Mouse (Mus musculus) limb, embryonic 15.5 days (tissue): Measurements from ENCODE around the gene Bbs10. TPM values are rescaled to one million over a fixed set of nuclear protein-coding genes. Genes with fewer than 3 reads are reported as not detected.

ENCODE experiments used
- ATAC-seq: fragments of 200-750 bp; cut with Nextera tagmentation; 2 replicates; pipeline ENCODE4 v1.8.0; 2017; ENCODE audit warnings: low read depth, moderate TSS enrichment; ENCODE audit not compliant: insufficient number of reproducible peaks, low FRiP score, low TSS enrichment
- H3K27ac ChIP-seq: fragments of 300-500 bp; sonication (generic); 2 replicates; pipeline ENCODE4 v1.5.1; 2015; ENCODE audit warnings: moderate library complexity, mild to moderate bottlenecking, inconsistent platforms
- H3K27me3 ChIP-seq: fragments of 300-500 bp; sonication (generic); 2 replicates; pipeline ENCODE4 v1.6.1; 2015; ENCODE audit warnings: inconsistent platforms
- H3K36me3 ChIP-seq: fragments of 300-500 bp; sonication (generic); 2 replicates; pipeline ENCODE4 v1.6.1; 2015; ENCODE audit warnings: inconsistent platforms
- H3K4me1 ChIP-seq: fragments of 300-500 bp; sonication (generic); 2 replicates; pipeline ENCODE4 v1.6.1; 2015; ENCODE audit warnings: inconsistent platforms
- H3K4me2 ChIP-seq: fragments of 300-500 bp; sonication (generic); 2 replicates; pipeline ENCODE4 v1.6.1; 2015; ENCODE audit warnings: mild to moderate bottlenecking, inconsistent platforms
- H3K4me3 ChIP-seq: fragments of 300-500 bp; sonication (generic); 2 replicates; pipeline ENCODE4 v1.5.1; 2015; ENCODE audit warnings: mild to moderate bottlenecking, inconsistent platforms
- H3K9ac ChIP-seq: fragments of 300-500 bp; sonication (generic); 2 replicates; pipeline ENCODE4 v1.6.1; 2015; ENCODE audit warnings: inconsistent platforms
- H3K9me3 ChIP-seq: fragments of 300-500 bp; sonication (generic); 2 replicates; pipeline ENCODE4 v1.6.1; 2016; ENCODE audit warnings: inconsistent platforms
- WGBS: fragments of 180-500 bp; shearing (Covaris S2); methylation state at CpG from one replicate; pipeline ENCODE4 v1.1.7; 2015; 5-methylcytosine and 5-hydroxymethylcytosine counted together
- polyA plus RNA-seq: library from polyadenylated mRNA; unstranded; fragments of >200 nt; fragmentation: Nextera tagmentation; extraction: Ambion mirVana; gene quantifications from 2 replicates; pipeline ENCODE4 v1.2.1, GENCODE M21; 2015

Bbs10 gene
- 4.0 TPM in 2 replicates for polyA plus RNA-seq

DNA sequence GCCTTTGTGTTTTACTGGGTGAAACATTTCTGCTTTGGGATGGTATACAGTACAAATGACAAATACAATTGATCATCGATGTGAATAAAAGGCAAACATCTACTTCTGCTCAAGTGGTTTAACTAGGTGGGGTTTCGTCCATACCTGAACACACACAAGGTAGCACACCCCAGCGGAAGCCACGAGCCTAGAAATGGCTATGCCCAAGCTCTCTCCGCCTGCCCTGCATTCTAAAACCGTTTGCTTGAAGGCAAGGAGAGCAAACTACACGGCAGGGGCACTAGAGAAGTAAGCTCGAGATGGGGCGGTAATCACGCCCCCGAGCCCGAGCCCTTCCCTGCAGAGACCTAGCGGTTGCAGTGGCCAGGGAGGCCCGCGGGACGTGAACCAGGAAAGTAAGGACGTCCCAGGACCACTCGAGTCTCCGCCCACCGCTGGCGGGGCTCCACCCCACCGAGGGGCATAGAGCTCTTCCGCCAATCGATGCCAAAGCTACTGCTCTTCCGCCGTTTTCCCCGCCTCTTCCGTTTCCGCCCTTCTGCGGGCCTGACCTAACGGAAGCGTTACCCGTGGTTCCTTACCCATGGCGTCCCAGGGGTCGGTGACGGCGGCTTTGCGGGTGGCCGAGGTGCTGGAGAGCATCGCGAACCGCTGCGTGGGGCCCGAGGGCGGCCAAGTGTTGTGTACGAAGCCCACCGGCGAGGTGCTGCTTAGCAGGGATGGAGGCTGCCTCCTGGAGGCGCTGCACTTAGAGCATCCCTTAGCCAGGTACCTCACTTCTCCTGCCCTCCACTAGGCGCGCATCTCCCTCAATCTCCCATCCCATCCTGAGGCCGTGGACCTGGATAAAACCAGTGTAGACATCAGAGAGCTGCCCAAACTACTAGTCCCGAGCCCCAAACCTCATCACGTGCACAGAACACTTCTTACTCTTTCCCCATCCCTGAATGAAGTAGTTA, at the start of gene Bbs10:
Bbs10 (plus strand) TSS at position 540 of the 959 bp plus-strand sequence.
- 1% methylated on average over 54 of the region's 54 CpGs for WGBS
- Histone ChIP-seq H3K36me3 (no peaks in the 10 kb centered on the region), H3K9me3 (no peaks in the 10 kb centered on the region), H3K9ac (peak within 1 kb of the TSS; percentile 69), H3K4me2 (peak within 1 kb of the TSS; percentile 71), H3K4me1 (peaks cover 4% of the 10 kb centered on the region; the same call in 1 of the 2 replicates), H3K27ac (peak within 1 kb of the TSS; percentile 88), H3K4me3 (peak within 1 kb of the TSS; percentile 69), H3K27me3 (no peaks in the 10 kb centered on the region)
- ATAC-seq = peak; percentile 98

- WGBS = 85% methylated on average over 4 of the region's 4 CpGs
- H3K4me3 ChIP-seq = no peak overlapping the region
- no peaks in the 10 kb centered on the region for H3K9me3 ChIP-seq
- no peaks in the 10 kb centered on the region for H3K4me1 ChIP-seq
- no peaks in the 10 kb centered on the region for H3K36me3 ChIP-seq
- no peak for ATAC-seq
- no peak overlapping the region for H3K9ac ChIP-seq
- no peak overlapping the region for H3K27ac ChIP-seq
- H3K4me2 ChIP-seq = no peak overlapping the region
- H3K27me3 ChIP-seq = no peaks in the 10 kb centered on the region
Measured at GRCm38 (mm10) chr10:111250192-111250591, 48.3 kb upstream of the Bbs10 start.

- 68% methylated on average over 5 of the region's 5 CpGs for WGBS
- H3K36me3 ChIP-seq = no peaks in the 10 kb centered on the region
- no peak for ATAC-seq
- H3K27ac ChIP-seq = no peak overlapping the region
- no peaks in the 10 kb centered on the region for H3K9me3 ChIP-seq
- no peak overlapping the region for H3K4me2 ChIP-seq
- no peaks in the 10 kb centered on the region for H3K27me3 ChIP-seq
- H3K4me3 ChIP-seq = no peak overlapping the region
- no peak overlapping the region for H3K9ac ChIP-seq
- no peaks in the 10 kb centered on the region for H3K4me1 ChIP-seq
Measured at GRCm38 (mm10) chr10:111251666-111252065, 46.8 kb upstream of the Bbs10 start.

GRCm38 (mm10) chr10:111255228-111255627, 43.3 kb upstream of the Bbs10 start:
- no peak overlapping the region for H3K27ac ChIP-seq
- 88% methylated on average over 6 of the region's 6 CpGs for WGBS
- no peaks in the 10 kb centered on the region for H3K4me1 ChIP-seq
- no peaks in the 10 kb centered on the region for H3K27me3 ChIP-seq
- H3K4me3 ChIP-seq = no peak overlapping the region
- H3K36me3 ChIP-seq = no peaks in the 10 kb centered on the region
- H3K9me3 ChIP-seq = no peaks in the 10 kb centered on the region
- no peak for ATAC-seq
- H3K9ac ChIP-seq = no peak overlapping the region
- H3K4me2 ChIP-seq = no peak overlapping the region

- Histone ChIP-seq H3K4me1 (no peaks in the 10 kb centered on the region), H3K9ac (no peak overlapping the region), H3K4me2 (no peak overlapping the region), H3K36me3 (no peaks in the 10 kb centered on the region), H3K9me3 (no peaks in the 10 kb centered on the region), H3K4me3 (no peak overlapping the region), H3K27me3 (no peaks in the 10 kb centered on the region), H3K27ac (no peak overlapping the region)
- no peak for ATAC-seq
- 86% methylated on average over 3 of the region's 3 CpGs for WGBS
Measured at GRCm38 (mm10) chr10:111256156-111256555, 42.3 kb upstream of the Bbs10 start.

GRCm38 (mm10) chr10:111257358-111257757, 41.1 kb upstream of the Bbs10 start:
- H3K27me3 ChIP-seq = no peaks in the 10 kb centered on the region
- no peaks in the 10 kb centered on the region for H3K36me3 ChIP-seq
- no peak overlapping the region for H3K9ac ChIP-seq
- no peaks in the 10 kb centered on the region for H3K9me3 ChIP-seq
- H3K4me3 ChIP-seq = no peak overlapping the region
- 89% methylated on average over 3 of the region's 3 CpGs for WGBS
- H3K4me2 ChIP-seq = no peak overlapping the region
- no peaks in the 10 kb centered on the region for H3K4me1 ChIP-seq
- H3K27ac ChIP-seq = no peak overlapping the region
- no peak for ATAC-seq

- WGBS = 79% methylated on average over 3 of the region's 3 CpGs
- ATAC-seq = no peak
- no peaks in the 10 kb centered on the region for H3K27me3 ChIP-seq
Measured at GRCm38 (mm10) chr10:111258256-111258655, 40.2 kb upstream of the Bbs10 start.

GRCm38 (mm10) chr10:111271687-111272086, 26.8 kb upstream of the Bbs10 start:
- 88% methylated on average over 15 of the region's 15 CpGs for WGBS
- no peaks in the 10 kb centered on the region for H3K9me3 ChIP-seq
- peaks cover 49% of the 10 kb centered on the region for H3K36me3 ChIP-seq
- H3K4me2 ChIP-seq = no peak overlapping the region
- H3K4me1 ChIP-seq = no peaks in the 10 kb centered on the region
- H3K27ac ChIP-seq = no peak overlapping the region
- H3K27me3 ChIP-seq = no peaks in the 10 kb centered on the region
- no peak overlapping the region for H3K4me3 ChIP-seq
- ATAC-seq = no peak
- H3K9ac ChIP-seq = no peak overlapping the region

More at GRCm38 (mm10) chr10:111258256-111258655, 40.2 kb upstream of the Bbs10 start:
- no peak overlapping the region for H3K4me2 ChIP-seq
- H3K9me3 ChIP-seq = no peaks in the 10 kb centered on the region
- H3K36me3 ChIP-seq = no peaks in the 10 kb centered on the region
- H3K4me3 ChIP-seq = no peak overlapping the region
- H3K9ac ChIP-seq = no peak overlapping the region
- no peaks in the 10 kb centered on the region for H3K4me1 ChIP-seq
- H3K27ac ChIP-seq = no peak overlapping the region

DNA sequence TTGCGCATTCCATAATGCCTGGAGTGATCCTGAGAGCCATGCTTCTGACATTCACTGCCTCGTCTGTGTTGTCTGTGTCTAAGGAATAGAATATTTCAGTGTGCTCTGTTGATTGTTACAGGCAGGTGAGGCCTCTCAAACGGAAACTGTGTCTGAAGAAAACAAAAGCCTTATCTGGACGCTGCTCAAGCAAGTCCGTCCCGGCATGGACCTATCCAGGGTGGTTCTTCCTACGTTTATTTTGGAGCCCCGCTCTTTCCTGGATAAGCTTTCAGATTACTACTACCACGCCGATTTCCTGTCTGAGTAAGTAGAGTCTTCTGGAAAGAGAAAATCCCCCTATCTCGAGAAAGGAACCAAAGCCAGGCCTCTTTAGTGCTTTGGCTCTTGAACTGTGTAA, 25.6 kb upstream of the Bbs10 start:
- ATAC-seq = no peak

GRCm38 (mm10) chr10:111273463-111274088, 24.9 kb upstream of the Bbs10 start:
- Histone ChIP-seq H3K4me2 (no peak overlapping the region), H3K4me3 (no peak overlapping the region), H3K27me3 (no peaks in the 10 kb centered on the region), H3K36me3 (peaks cover 60% of the 10 kb centered on the region), H3K9ac (no peak overlapping the region), H3K9me3 (no peaks in the 10 kb centered on the region), H3K27ac (no peak overlapping the region), H3K4me1 (no peaks in the 10 kb centered on the region)
- WGBS = 68% methylated on average over 5 of the region's 5 CpGs
- no peak for ATAC-seq

More for the DNA sequence above, 25.6 kb upstream of the Bbs10 start:
- Histone ChIP-seq H3K4me3 (no peak overlapping the region), H3K27me3 (no peaks in the 10 kb centered on the region), H3K36me3 (peaks cover 58% of the 10 kb centered on the region), H3K9me3 (no peaks in the 10 kb centered on the region), H3K9ac (no peak overlapping the region), H3K4me1 (no peaks in the 10 kb centered on the region), H3K27ac (no peak overlapping the region), H3K4me2 (no peak overlapping the region)
- 83% methylated on average over 11 of the region's 11 CpGs for WGBS

- Histone ChIP-seq H3K27me3 (no peaks in the 10 kb centered on the region), H3K36me3 (peaks cover 56% of the 10 kb centered on the region), H3K4me3 (no peak overlapping the region), H3K9ac (no peak overlapping the region), H3K4me2 (no peak overlapping the region), H3K9me3 (no peaks in the 10 kb centered on the region), H3K4me1 (no peaks in the 10 kb centered on the region), H3K27ac (no peak overlapping the region)
- ATAC-seq = no peak
- 93% methylated on average over 2 of the region's 2 CpGs for WGBS
Measured at GRCm38 (mm10) chr10:111275822-111276221, 22.7 kb upstream of the Bbs10 start.

- no peaks in the 10 kb centered on the region for H3K27me3 ChIP-seq
- no peak overlapping the region for H3K9ac ChIP-seq
- peak overlapping the region; percentile 69 for H3K4me3 ChIP-seq
- ATAC-seq = no peak
- 0 out of 2 replicates have a peak, but pooled peaks cover 2% of the 10 kb centered on the region for H3K36me3 ChIP-seq
- peaks cover 4% of the 10 kb centered on the region; the same call in 1 of the 2 replicates for H3K4me1 ChIP-seq
- H3K9me3 ChIP-seq = no peaks in the 10 kb centered on the region
- WGBS = 51% methylated on average over 6 of the region's 6 CpGs
- H3K27ac ChIP-seq = no peak overlapping the region
- H3K4me2 ChIP-seq = peak overlapping the region; percentile 71
Measured at GRCm38 (mm10) chr10:111297631-111298030, 848 bp upstream of the Bbs10 start.
